Mouse (Mus musculus) CD8-positive naive resting alpha-beta T cell, adult 2 months (primary cell): ENCODE measurements around the gene Myof.

Source experiments
- DNase-seq, 2 experiments: peaks; one replicate each; pipeline ENCODE4 v3.0.0; 2022; ENCODE audit warnings: low read depth in 2 of 2, low spot score in 2 of 2

Myof gene

DNA sequence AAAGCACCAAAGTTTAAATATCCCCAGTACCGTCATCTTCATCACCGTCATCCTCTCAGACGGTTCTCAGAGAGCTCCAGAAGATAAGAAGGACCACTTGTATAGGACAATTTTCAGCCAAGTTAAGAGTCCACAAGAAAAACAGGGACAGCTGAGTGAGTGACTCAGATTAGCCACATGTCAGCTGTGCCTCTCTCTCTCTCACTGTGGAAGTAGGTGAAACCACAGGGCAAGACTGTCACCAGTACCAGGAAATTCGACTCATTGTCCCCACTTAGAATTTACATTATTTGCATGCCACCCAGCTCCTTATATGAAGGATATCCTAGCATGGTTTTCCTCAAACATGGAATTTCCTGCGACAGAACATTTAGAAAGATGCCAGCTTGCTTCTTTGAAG, 88.6 kb downstream of the Myof start:
- DNase-seq = no peak

- no peak for DNase-seq
Measured at GRCm38 (mm10) chr19:37954236-37954635, 89.1 kb downstream of the Myof start.

GRCm38 (mm10) chr19:37946696-37947095, 96.7 kb downstream of the Myof start:
- no peak for DNase-seq

DNA sequence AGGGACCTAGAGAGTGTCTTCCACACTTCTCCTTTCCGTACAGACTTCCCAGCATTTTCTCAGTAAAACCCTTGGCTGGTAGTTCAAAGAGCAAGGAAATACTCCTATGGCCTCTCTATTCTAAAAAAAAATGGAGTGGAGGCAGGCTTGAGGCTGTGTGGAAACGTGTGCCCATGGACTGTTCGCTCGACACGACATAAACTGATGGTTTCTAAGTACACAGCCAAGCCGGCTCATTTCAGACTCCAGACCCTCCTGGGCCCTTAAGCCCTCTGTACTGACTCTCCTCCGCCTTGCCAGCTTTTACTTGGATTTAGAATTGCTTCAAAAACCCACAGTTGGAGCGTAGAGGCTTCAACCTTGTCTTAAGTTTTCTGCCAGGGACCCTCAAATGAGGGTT, 97.3 kb downstream of the Myof start:
- no peak for DNase-seq

DNA sequence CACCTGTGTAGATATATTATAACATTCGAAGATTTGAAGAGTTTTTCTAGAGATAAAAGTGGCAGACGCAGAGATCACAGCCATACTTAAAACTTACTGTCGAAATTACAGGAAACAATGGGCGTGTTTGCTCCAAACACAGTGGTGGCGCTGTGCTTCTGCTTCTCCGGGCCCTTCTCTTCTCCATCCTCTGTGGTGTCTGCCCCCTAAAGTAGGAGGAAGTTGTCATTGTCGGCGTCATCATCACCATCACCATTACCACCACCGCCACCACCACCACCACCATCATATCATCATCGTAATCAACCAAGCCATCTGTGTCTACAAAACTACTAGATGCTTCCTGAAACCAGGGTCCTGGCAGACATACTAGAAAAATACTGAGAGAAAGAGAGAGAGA, 104.2 kb downstream of the Myof start:
- DNase-seq = no peak

DNA sequence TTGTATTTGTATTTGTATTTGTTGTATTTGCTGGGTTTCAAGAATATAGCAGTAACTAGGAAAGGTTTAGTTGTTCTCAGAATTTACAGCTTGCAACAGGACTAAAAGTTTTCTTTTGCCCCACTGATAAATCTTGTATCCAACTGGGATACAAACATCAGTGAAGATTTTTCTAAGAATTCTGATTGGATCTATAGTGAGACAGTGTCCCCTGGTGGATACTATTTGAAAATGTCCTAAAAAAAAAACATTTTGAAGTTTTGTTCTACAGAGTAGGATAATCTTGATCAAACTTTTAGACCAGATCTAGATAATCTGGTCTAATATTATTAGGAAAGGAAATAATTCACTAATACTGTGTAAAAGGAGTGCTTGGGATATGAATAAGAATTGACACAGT, 106.3 kb downstream of the Myof start:
- DNase-seq = no peak

GRCm38 (mm10) chr19:37934640-37935039, 108.7 kb downstream of the Myof start:
- DNase-seq = no peak

GRCm38 (mm10) chr19:37932198-37932597, 111.2 kb downstream of the Myof start:
- no peak for DNase-seq

DNA sequence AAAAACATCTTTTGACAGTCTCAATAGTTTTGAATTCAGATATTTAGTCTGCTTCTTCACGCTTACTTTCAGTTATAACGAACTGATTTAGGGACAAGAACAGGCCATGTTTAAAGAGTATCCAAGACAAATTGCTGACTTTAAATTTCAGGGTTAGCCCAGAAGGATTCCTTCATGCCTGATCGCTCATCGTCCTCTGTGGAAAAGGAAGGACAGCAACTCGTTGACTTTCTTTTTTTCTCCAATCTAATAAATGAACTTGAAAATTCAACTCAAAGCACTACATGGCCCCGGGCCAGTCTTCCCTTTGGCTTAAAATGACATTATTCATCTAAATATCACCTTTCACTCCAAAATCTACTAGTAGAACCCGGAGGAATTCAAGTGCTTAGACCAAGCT, 115.5 kb downstream of the Myof start:
- DNase-seq = no peak

DNA sequence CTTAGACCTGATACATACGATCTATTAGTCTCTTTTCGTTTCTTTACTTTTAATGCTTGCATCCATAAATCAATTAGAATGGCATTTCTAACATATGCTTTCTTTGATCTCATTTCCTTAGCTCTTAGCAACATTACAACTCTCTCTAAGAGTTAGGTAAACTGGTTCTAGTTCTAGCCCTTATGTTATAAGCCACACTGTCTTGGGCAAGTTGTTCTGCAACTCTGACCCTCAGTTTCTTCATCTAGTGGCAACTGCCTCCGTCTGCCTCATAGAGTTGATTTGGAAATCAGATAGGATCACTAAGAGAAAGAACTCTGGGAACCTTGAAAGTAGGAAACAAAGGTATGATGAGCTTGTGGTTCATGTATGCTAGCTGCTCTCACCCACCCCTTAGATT, 118.1 kb downstream of the Myof start:
- DNase-seq = no peak

DNA sequence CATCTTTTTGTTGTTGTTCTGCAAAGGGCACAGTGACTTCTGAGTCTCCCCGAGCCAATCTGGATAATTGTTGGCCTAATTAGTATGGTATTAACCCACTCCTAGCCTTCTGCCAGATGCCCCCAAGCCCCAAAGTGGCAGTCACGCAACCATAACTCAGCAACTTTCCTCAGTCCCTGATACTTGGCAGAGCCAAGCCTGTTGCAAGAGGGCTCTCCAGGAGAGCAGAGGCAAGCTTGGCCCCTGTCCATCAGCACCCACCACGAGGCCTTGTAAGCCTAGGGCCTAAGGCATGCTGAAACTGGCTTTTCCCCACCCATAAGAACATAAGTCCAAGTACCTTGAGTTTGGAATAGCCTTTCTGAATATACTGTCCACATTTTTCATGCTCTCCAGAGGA, 119.1 kb downstream of the Myof start:
- DNase-seq = no peak

- no peak for DNase-seq
Measured at GRCm38 (mm10) chr19:37921098-37921497, 122.3 kb downstream of the Myof start.

DNA sequence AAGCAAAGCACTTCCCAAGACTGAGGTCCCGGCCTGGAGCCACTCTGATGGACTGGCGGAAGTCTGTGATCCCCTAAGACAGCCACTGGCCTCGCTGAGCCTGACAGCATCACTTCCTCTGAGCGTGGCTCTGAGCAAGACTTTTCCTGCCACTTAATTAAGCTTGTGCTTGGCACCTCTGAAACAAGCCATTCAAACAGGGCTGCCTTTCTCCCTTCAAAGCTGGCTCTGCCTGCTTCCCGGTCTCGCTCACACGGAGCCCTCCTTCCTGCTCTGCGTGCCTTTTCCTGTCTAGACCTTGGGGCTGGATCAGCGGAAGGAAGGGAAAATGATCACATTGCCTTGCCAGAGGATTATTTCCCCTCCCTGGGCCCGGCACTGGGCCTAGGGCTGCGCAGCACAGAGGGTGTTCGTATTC, 124.9 kb downstream of the Myof start:
- DNase-seq = no peak

DNA sequence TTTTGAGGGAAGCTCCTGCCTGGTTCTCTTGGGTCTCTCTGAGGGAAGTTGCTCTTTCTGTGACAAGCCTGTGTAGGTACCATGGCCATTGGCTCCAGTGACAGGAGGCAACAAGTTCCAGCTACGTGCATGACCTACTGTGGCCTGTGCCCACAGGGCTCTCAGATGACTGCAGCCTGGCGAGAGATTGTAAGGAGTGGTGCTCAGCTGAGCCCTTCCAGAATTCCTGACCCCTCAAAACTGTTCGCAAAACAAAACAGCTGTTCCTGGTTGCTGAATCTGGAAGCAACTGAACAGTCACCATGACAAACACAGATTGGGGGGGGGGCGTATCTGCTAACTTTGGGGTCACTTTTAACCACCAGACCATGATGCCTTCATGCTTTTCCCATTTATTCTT, 129.1 kb downstream of the Myof start:
- DNase-seq = no peak

DNA sequence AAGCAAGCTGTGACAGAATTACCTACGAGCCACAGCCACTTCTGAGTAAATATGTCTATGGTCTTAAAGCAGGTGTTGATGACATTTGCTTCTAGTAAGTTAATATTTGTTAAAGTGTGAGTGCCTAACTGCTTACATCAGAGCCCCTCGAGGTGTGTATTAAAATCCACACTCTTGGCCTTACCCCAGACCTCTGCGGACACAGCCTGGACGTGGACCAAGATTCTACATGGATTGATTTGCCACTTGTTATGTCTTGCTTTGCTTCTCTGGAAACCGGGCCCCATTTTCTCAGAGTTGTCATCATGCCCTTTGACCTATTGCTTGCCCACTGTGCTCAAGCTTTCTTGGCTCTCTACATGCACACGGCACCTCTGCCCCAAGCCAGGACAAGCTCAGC, 130.9 kb downstream of the Myof start:
- DNase-seq = no peak

DNA sequence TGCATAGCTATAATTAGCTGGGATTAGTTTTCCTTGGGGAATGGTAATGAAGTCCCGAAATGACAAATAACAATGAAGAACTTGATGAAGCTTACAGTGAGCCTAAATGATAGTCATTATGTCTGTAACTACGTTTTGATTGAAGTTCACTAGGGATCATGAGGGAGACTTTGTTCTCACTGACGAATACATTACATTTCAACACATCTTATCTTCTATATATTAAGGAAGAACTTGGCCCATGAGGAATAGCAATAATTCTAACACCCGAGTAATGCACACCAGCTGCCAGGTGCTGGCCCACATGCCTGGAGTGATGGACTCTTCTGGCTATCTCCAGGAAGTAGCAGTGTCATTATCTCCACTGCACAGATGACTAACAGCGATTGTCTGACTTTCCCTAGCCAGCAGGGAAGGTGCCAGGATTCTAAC, 133.5 kb downstream of the Myof start:
- DNase-seq = no peak

DNA sequence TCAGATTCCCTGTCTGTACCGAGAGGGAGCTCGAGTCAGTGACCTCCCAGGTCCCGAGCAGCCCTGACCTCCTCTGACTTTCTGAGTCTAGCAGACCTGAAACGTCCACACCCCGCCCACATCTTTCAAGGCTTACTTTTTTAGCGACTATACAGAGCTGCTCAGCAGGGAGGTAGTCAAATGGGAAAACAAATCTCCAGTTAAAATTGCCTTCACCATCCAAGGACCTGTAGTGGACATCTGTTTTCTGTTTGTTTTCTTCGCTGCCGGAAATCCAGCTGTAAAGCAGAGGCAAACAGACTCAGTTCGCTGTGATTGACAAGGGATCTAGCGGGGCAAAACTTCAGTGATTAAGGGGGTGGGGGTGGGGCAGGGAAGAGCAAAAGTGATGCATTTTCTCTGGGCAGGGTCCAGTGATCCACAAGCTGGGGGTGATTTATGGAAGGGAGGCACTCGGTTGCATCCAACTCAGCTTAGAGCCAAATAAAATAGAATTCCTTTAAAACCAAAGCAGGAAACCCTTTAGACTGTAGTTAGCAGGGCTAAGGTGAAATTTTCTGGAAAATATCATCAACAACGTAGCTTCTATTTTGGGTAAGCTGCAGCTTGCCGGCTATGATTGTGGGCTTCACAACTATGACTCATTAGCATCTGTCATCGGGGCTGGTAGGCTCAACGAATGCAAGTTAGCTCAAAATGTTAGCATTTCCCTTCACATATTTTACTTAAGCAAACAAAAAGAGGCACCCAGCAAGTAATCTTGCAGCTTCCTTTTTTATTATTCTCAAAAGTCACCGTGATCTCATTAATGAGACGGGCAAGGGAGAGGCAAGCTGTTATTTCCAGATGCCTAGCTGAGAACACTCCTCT, 135.7 kb downstream of the Myof start:
- DNase-seq = no peak

- no peak for DNase-seq
Measured at GRCm38 (mm10) chr19:37906916-37907315, 136.5 kb downstream of the Myof start.

GRCm38 (mm10) chr19:37896081-37896480, 147.3 kb downstream of the Myof start:
- no peak for DNase-seq

DNA sequence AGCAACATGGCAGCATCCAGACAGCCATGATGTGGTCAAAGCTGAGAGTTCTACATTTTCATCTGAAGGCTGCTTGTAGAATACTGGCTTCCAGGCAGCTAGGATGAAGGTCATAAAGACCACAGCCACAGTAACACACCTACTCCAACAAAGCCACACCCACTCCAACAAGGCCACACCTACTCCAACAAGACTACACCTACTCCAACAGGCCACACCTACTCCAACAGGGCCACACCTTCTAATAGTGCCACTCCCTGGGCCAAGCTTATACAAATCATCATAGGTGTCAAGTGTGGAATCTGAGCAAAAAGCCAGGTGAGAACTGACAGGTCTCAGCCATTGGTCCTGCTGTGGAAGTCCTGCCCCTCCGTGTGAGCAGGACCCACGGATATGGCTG, 152.4 kb downstream of the Myof start:
- DNase-seq = no peak

GRCm38 (mm10) chr19:37886355-37887120, 156.8 kb downstream of the Myof start:
- no peak for DNase-seq

GRCm38 (mm10) chr19:37881431-37882081, 161.8 kb downstream of the Myof start:
- DNase-seq = no peak
